17 mouse cellular contexts compared by ENCODE assay signal in genomic region chr12:71433549-71434200, GRCm38 (mm10).
DNase-seq lines count a peak whose midpoint lies in the region; ATAC-seq and TF ChIP-seq lines count a peak whose summit lies in the region.
"Had no signal": no experiment of that assay in that cellular context is flagged by ENCODE, and none has a peak within 500 bp of the region (broad histone marks: within the 10 kb centered on the region; RNA-seq: fewer than 3 reads in every experiment).

No protein-coding gene starts in this region.

- H3K79me2 ChIP-seq in heart, adult 2 months (replicated peaks; ENCODE audit: control insufficient read depth, insufficient read depth, low read length) = no peaks in the 10 kb centered on the region

- peak overlapping the region; percentile 52; the same call in 1 of the 2 replicates for H3K27ac ChIP-seq in heart, embryonic 10.5 days
- no peak overlapping the region for H3K27ac ChIP-seq in heart, adult 2 months
- no peak overlapping the region; the same call in 1 of the 2 replicates for H3K27ac ChIP-seq in midbrain, embryonic 12.5 days (replicated peaks)
- H3K27ac ChIP-seq in midbrain, embryonic 15.5 days = no peak overlapping the region
- no peak overlapping the region for H3K27ac ChIP-seq in intestine, embryonic 15.5 days
- H3K27ac ChIP-seq: gastrocnemius, adult 2 months; hindbrain, embryonic 15.5 days; stomach, embryonic 15.5 days had no signal

- H3K4me3 ChIP-seq in heart, embryonic 10.5 days = no peak overlapping the region
- H3K4me3 ChIP-seq in heart, adult 2 months = no peak overlapping the region
- H3K4me3 ChIP-seq in midbrain, embryonic 12.5 days = no peak overlapping the region
- no peak overlapping the region for H3K4me3 ChIP-seq in midbrain, embryonic 15.5 days
- no peak overlapping the region for H3K4me3 ChIP-seq in intestine, embryonic 15.5 days (replicated peaks)
- H3K4me3 ChIP-seq: gastrocnemius, adult 2 months; heart, embryonic 12.5 days; hindbrain, embryonic 15.5 days; stomach, embryonic 15.5 days had no signal

- H3K9me3 ChIP-seq in heart, embryonic 10.5 days = no peaks in the 10 kb centered on the region
- H3K9me3 ChIP-seq in midbrain, embryonic 12.5 days = no peaks in the 10 kb centered on the region
- no peaks in the 10 kb centered on the region for H3K9me3 ChIP-seq in midbrain, embryonic 15.5 days
- H3K9me3 ChIP-seq in intestine, embryonic 15.5 days = no peaks in the 10 kb centered on the region
- H3K9me3 ChIP-seq: heart, embryonic 12.5 days; hindbrain, embryonic 15.5 days; stomach, embryonic 15.5 days had no signal

- H3K9ac ChIP-seq in heart, adult 2 months (ENCODE audit: low read depth, low read length) = no peak overlapping the region
- H3K9ac ChIP-seq in midbrain, embryonic 12.5 days (replicated peaks) = no peak overlapping the region
- no peak overlapping the region for H3K9ac ChIP-seq in midbrain, embryonic 15.5 days
- peak overlapping the region; percentile 13; the same call in 1 of the 2 replicates for H3K9ac ChIP-seq in intestine, embryonic 15.5 days
- H3K9ac ChIP-seq: heart, embryonic 12.5 days; hindbrain, embryonic 15.5 days; stomach, embryonic 15.5 days had no signal

- no peak for TF ChIP-seq EP300 in heart, adult 2 months (IDR thresholded peaks at IDR 0.05; ENCODE audit: insufficient read depth, low read depth, low read length)

- no peak overlapping the region for H3K4me2 ChIP-seq in midbrain, embryonic 12.5 days (replicated peaks)
- H3K4me2 ChIP-seq in midbrain, embryonic 15.5 days = no peak overlapping the region
- H3K4me2 ChIP-seq in intestine, embryonic 15.5 days (replicated peaks) = no peak overlapping the region
- H3K4me2 ChIP-seq: heart, embryonic 12.5 days; hindbrain, embryonic 15.5 days; stomach, embryonic 15.5 days had no signal

- TF ChIP-seq CTCF in heart, adult 2 months (IDR thresholded peaks at IDR 0.05) = no peak

- intact Hi-C loops in heart, adult 2 months (cut with DNase I) = no loop called here

- TF ChIP-seq POLR2A in heart, adult 2 months (IDR thresholded peaks at IDR 0.05; ENCODE audit: insufficient read depth, low read depth, low read length) = no peak

- DNase-seq in heart, embryonic 10.5 days (ENCODE audit: low spot score) = no peak
- no peak for DNase-seq in heart, adult 2 months
- DNase-seq in layer of hippocampus, postnatal 36 days = no peak
- DNase-seq in frontal cortex, adult 2 months (ENCODE audit: extremely low spot score in 1 of 2, low spot score in 1 of 2) = no peak
- DNase-seq in cerebellum, adult 11-12 months = no peak
- DNase-seq: cerebellum, adult 2 months; gastrocnemius, adult 2 months; left cerebral cortex, postnatal 4 days; lung, adult 18-20 months; right cerebral cortex, postnatal 25 days; thymus, postnatal 4 days had no signal

- 0 out of 2 replicates have a peak, but pooled peaks cover 3% of the 10 kb centered on the region for H3K27me3 ChIP-seq in heart, embryonic 10.5 days (ENCODE audit: insufficient read depth, poor library complexity, severe bottlenecking)
- no peaks in the 10 kb centered on the region for H3K27me3 ChIP-seq in heart, adult 2 months (ENCODE audit: control insufficient read depth, insufficient read depth, low read length)
- H3K27me3 ChIP-seq in midbrain, embryonic 12.5 days = peaks cover 4% of the 10 kb centered on the region; the same call in 1 of the 2 replicates
- H3K27me3 ChIP-seq in midbrain, embryonic 15.5 days (replicated peaks) = no peaks in the 10 kb centered on the region
- no peaks in the 10 kb centered on the region for H3K27me3 ChIP-seq in intestine, embryonic 15.5 days (replicated peaks)
- H3K27me3 ChIP-seq: heart, embryonic 12.5 days; hindbrain, embryonic 15.5 days; stomach, embryonic 15.5 days had no signal

- 31% methylated on average over 9 of the region's 9 CpGs for WGBS in heart, embryonic 10.5 days
- WGBS in heart, adult 2 months = 72% methylated on average over 9 of the region's 9 CpGs
- 26% methylated on average over 9 of the region's 9 CpGs for WGBS in midbrain, embryonic 12.5 days
- WGBS in midbrain, embryonic 15.5 days = 35% methylated on average over 9 of the region's 9 CpGs
- 33% methylated on average over 9 of the region's 9 CpGs for WGBS in intestine, embryonic 15.5 days

- no peaks in the 10 kb centered on the region for H3K36me3 ChIP-seq in heart, embryonic 10.5 days
- no peaks in the 10 kb centered on the region for H3K36me3 ChIP-seq in heart, adult 2 months (ENCODE audit: control insufficient read depth, insufficient read depth, low read length)
- H3K36me3 ChIP-seq in midbrain, embryonic 12.5 days = no peaks in the 10 kb centered on the region
- H3K36me3 ChIP-seq in midbrain, embryonic 15.5 days (replicated peaks) = no peaks in the 10 kb centered on the region
- no peaks in the 10 kb centered on the region for H3K36me3 ChIP-seq in intestine, embryonic 15.5 days
- H3K36me3 ChIP-seq: heart, embryonic 12.5 days; hindbrain, embryonic 15.5 days; stomach, embryonic 15.5 days had no signal

- 0 out of 2 replicates have a peak, but pooled peaks have one; percentile 23 for ATAC-seq in midbrain, embryonic 12.5 days (ENCODE audit: low FRiP score, low read depth)
- no peak for ATAC-seq in midbrain, embryonic 15.5 days (replicated peaks)
- ATAC-seq in intestine, embryonic 15.5 days = peak; percentile 65

- H3K4me1 ChIP-seq in heart, embryonic 10.5 days = peaks cover 48% of the 10 kb centered on the region
- peaks cover 3% of the 10 kb centered on the region for H3K4me1 ChIP-seq in heart, adult 2 months (ENCODE audit: control insufficient read depth, insufficient read depth, low read length)
- H3K4me1 ChIP-seq in midbrain, embryonic 12.5 days = peaks cover 28% of the 10 kb centered on the region
- H3K4me1 ChIP-seq in midbrain, embryonic 15.5 days = peaks cover 21% of the 10 kb centered on the region
- peaks cover 19% of the 10 kb centered on the region for H3K4me1 ChIP-seq in intestine, embryonic 15.5 days (replicated peaks)
